Mouse (Mus musculus): ENCODE measurements around the gene Prune1.

DNA sequence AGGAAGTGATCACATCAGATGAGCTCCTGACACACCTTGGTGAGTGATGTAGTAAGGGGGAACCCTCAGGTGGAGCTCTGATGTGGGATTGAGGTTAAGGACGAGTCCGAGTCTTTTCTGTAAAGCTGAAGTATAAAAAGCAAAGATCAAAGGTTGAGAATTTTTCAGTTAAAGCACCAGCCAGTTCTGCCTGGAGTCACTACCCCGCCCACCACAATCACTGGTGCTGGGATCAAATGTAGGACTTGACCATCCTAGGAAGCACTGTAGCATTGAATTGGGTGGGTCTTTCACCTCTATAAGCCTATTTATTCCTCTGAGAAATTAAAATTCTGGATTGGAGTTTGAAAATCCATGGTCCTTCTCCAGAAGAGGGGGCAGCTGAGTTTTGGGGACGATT is 9.2 kb upstream of the Prune1 start:
- TF ChIP-seq POLR2A (IDR thresholded peaks at IDR 0.05; ENCODE audit: control insufficient read depth, extremely low read depth, insufficient read depth, low read length, poor library complexity) (no peak), CTCF (IDR thresholded peaks at IDR 0.05; ENCODE audit: borderline replicate concordance, control insufficient read depth, extremely low read depth, insufficient read depth, low read length, poor library complexity) (no peak)
